Mouse (Mus musculus): Measurements from ENCODE around the gene Synpo2.

DNA sequence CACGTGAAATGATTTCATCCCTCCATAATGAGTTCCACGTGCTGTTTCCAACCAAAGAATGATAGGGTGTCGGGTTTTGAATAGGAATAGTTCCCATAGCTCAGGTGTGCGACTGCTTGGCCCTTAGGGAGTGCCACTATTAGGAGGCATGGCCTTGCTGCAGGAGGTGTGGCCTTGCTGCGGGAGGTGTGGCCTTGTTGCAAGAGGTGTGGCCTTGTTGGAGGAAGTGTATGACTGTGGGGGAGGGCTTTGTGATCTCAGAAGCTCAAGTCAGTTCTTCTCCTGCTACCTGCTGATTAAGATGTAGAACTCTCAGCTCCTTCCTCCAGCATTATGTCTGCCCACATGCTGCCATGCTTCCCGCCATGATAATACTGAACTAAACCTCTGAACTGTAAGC lies 17.3 kb downstream of the Synpo2 start:
- TF ChIP-seq CTCF (IDR thresholded peaks at IDR 0.05; ENCODE audit: low read depth): no peak
- TF ChIP-seq EP300 (IDR thresholded peaks at IDR 0.05; ENCODE audit: low read depth): no peak

Measured in liver, postnatal 0 days (tissue).